In the genomic region with DNA sequence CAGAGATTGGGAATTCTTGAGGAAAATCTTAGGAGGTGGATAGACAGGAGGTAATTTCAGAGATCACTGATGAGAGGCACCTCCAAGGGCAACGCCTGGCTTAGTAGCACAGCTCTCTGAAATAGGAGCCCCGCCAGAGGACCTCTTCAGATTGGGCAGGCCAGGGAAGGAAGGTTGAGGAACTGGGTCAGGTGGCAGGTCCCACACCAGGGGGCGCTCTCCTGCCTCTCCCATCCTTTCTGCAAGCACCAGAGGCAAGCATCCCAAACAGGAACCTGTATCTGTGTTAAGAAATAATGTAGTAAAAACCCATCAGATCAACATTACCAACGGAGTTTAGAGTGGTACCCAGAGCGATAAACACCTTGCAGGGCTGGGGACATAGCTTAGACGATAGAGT, we compare ENCODE assay signal across 8 mouse cellular contexts.
DNase-seq lines count a peak whose midpoint lies in the region; ATAC-seq and TF ChIP-seq lines count a peak whose summit lies in the region.

No protein-coding gene starts in this region.

- 37% methylated on average over 6 of the region's 6 CpGs for WGBS in heart, postnatal 0 days
- 45% methylated on average over 6 of the region's 6 CpGs for WGBS in heart, embryonic 10.5 days

- TF ChIP-seq POLR2A in cortical plate, adult 2 months (IDR thresholded peaks at IDR 0.05; ENCODE audit: extremely low read depth, insufficient read depth, low read length), result no peak

- ATAC-seq in heart, postnatal 0 days (ENCODE audit: insufficient read depth, low read depth), result no peak
- no peak for ATAC-seq in erythroid progenitor cell, adult 5-6 weeks (replicated peaks; ENCODE audit: low FRiP score, poor library complexity, severe bottlenecking)

- no peak overlapping the region for H3K4me2 ChIP-seq in heart, postnatal 0 days (ENCODE audit: low read depth, low read length)

- H3K27ac ChIP-seq in heart, postnatal 0 days (ENCODE audit: low read depth), result no peak overlapping the region
- H3K27ac ChIP-seq in heart, embryonic 10.5 days, result no peak overlapping the region
- H3K27ac ChIP-seq in cortical plate, adult 2 months (ENCODE audit: insufficient read depth, low read length), result no peak overlapping the region

- no peaks in the 10 kb centered on the region for H3K27me3 ChIP-seq in heart, postnatal 0 days (ENCODE audit: control insufficient read depth, insufficient read depth, low read length)
- H3K27me3 ChIP-seq in heart, embryonic 10.5 days (ENCODE audit: insufficient read depth, poor library complexity, severe bottlenecking), result no peaks in the 10 kb centered on the region

- TF ChIP-seq CTCF in heart, postnatal 0 days (IDR thresholded peaks at IDR 0.05; ENCODE audit: low read depth), result peak; percentile 36
- peak; percentile 28 for TF ChIP-seq CTCF in cortical plate, adult 2 months (IDR thresholded peaks at IDR 0.05; ENCODE audit: extremely low read depth, insufficient read depth, low read length)

- no peak overlapping the region for H3K9ac ChIP-seq in heart, postnatal 0 days (replicated peaks; ENCODE audit: low read depth, low read length)

- no peaks in the 10 kb centered on the region for H3K36me3 ChIP-seq in heart, postnatal 0 days (replicated peaks; ENCODE audit: control insufficient read depth, insufficient read depth, low read length)
- H3K36me3 ChIP-seq in heart, embryonic 10.5 days, result no peaks in the 10 kb centered on the region

- TF ChIP-seq EP300 in heart, postnatal 0 days (IDR thresholded peaks at IDR 0.05; ENCODE audit: low read depth), result no peak

- no peaks in the 10 kb centered on the region for H3K4me1 ChIP-seq in heart, postnatal 0 days (ENCODE audit: control insufficient read depth, insufficient read depth)
- H3K4me1 ChIP-seq in heart, embryonic 10.5 days, result no peaks in the 10 kb centered on the region
- no peaks in the 10 kb centered on the region for H3K4me1 ChIP-seq in cortical plate, adult 2 months (ENCODE audit: control insufficient read depth, insufficient read depth, low read length)

- no peak overlapping the region for H3K4me3 ChIP-seq in heart, postnatal 0 days (ENCODE audit: low read depth, low read length)
- no peak overlapping the region for H3K4me3 ChIP-seq in heart, embryonic 10.5 days
- no peak overlapping the region for H3K4me3 ChIP-seq in cortical plate, adult 2 months (ENCODE audit: insufficient read depth, low read length)

- no peak for DNase-seq in heart, postnatal 0 days (ENCODE audit: low spot score)
- DNase-seq in heart, embryonic 10.5 days (ENCODE audit: low spot score), result no peak
- peak; percentile 39 for DNase-seq in ovary, postnatal 36 days (ENCODE audit: low spot score)
- no peak for DNase-seq in ovary, postnatal 10 days (ENCODE audit: low spot score)
- DNase-seq in adrenal gland, adult 18-20 months (ENCODE audit: low spot score in 2 of 2), result peak; percentile 55 to 62
- peak; percentile 60 for DNase-seq in lung, postnatal 10 days

- 0 out of 2 replicates have a peak, but pooled peaks cover 5% of the 10 kb centered on the region for H3K9me3 ChIP-seq in heart, postnatal 0 days (replicated peaks; ENCODE audit: control insufficient read depth, low read length)
- H3K9me3 ChIP-seq in heart, embryonic 10.5 days, result peaks cover 4% of the 10 kb centered on the region; the same call in 1 of the 2 replicates

Comparison
In these comparisons a context has a peak if more than half of its experiments do, and no peak if none do; other contexts are left out.
1. DNase-seq: peak in ovary, postnatal 36 days (single experiment), adrenal gland, adult 18-20 months (2 of 2) and lung, postnatal 10 days (single experiment); none in heart, postnatal 0 days (single experiment), heart, embryonic 10.5 days (single experiment) and ovary, postnatal 10 days (single experiment).